Mouse (Mus musculus) liver, adult 2 months (tissue): ENCODE results near the gene Gm5431.

Source experiments
- CTCF ChIP-seq: fragments of 200-500 bp; IDR thresholded peaks from 2 replicates; pipeline ENCODE4 v1.5.1; 2011; ENCODE audit warnings: low read depth, low read length, control low read depth
- POLR2A ChIP-seq: fragments of 200-500 bp; IDR thresholded peaks from 2 replicates; pipeline ENCODE4 v1.6.1; 2011; ENCODE audit warnings: low read length, control low read depth; ENCODE audit not compliant: insufficient read depth; ENCODE audit errors: extremely low read depth

DNA sequence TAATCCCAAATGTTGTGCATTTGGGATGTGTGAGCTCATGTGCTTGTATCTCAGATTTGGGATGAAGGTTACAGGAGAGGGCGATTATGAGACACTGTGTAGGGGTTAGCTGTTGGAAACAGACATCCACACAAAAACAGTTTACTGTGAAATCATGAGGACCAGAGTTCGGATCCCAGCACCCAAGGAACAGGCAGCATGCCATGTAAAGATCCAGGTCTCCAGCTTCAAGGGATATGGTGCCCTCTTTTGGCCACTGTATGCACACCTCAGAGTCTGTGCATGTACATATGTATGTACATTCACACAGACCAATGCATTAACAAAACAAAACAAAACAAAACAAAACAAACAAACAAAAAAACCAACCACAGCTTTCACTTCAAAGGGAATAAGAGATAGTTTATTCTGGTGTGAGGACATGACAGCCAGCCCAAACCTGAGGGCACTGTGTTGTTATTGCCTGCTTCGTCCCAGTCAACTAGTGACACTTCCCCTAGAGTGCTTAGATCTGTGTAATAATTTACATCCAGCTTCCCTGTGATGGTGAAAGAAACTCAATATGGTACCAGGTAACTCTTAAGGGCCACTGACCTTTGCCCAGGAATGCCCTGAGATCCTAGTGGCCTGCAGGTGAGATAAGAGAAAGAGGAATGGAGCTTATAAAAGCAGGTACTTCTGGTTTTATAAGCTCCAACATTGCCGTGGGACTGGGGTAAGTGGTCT is 50.6 kb downstream of the Gm5431 start:
- no peak for TF ChIP-seq CTCF
- no peak for TF ChIP-seq POLR2A
